Mouse (Mus musculus) yolk sac, embryonic 10.5 days (tissue): ENCODE results near the gene Syne3.

Source experiments
- DNase-seq: peaks from one replicate; pipeline ENCODE4 v3.0.0-alpha.2; 2017; ENCODE audit warnings: low spot score

The Syne3 gene

DNA sequence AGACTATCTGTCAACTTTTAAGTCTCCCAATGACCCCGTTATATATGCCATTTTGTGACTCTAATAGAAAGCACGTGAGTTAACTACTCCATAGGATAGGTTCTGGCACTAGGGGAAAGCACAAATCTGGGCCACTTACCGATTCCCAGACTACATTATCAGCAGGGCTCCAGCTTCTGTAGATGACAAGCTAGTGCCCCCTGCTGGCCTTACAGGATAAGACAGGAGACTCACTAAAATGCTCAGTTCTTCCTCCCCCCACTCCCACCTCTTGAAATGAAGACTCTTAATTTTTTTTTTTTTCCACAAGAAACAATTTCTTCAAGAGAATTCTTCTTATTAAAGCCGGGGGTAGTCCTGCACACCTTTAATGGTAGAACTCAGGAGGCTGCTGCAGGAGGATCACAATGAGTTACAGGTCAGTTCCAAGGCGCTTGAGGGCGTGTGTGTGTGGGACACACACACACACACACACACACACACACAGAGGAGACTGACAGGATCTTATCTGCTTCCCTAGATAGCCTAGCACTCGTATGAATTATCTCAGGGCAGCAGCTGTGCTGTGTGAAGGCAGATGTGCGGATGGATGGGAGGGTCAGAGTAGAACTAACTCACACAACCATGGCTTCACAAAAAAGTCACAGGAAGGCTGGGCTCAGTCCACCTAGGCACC lies 15.8 kb upstream of the Syne3 start:
- no peak for DNase-seq

DNA sequence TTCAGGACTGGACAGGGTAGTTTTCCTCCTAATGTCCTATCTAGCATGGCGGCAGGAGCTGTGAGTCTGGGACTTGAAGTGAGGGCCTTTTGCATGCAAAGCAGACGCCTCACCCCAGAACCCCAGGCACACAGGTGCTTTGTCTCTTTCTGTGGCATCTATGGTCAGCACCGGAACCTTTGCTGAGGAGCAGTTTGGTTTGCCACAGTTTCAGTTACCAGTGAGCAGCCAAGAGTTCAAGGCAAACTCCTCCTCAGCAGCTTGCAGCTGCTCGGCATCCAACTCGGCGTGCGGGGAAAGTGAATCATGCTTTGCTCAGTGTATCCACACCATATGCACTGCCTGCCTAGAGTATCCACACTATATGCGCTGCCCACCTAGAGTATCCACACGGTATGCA lies 13.2 kb upstream of the Syne3 start:
- no peak for DNase-seq

DNA sequence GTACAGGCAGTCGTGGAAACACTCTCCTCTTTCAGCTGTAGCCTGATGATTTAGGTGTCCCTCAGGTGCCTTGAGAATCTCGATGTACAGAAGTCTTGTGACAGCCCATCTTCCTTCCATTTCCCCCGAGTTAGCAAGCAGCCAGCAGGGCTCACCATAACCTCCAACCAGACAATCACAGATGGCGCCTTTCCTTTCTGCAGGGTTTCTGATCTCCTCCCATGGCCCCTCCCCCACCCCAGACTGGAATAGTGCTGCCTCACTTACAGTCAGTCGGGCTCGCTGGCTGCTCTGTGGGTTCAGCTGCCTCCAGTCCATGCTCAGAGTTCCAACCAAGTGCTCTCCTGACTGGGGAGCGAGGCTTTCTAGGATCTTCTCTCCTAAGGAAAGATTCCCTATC lies 12.5 kb upstream of the Syne3 start:
- DNase-seq: no peak

DNA sequence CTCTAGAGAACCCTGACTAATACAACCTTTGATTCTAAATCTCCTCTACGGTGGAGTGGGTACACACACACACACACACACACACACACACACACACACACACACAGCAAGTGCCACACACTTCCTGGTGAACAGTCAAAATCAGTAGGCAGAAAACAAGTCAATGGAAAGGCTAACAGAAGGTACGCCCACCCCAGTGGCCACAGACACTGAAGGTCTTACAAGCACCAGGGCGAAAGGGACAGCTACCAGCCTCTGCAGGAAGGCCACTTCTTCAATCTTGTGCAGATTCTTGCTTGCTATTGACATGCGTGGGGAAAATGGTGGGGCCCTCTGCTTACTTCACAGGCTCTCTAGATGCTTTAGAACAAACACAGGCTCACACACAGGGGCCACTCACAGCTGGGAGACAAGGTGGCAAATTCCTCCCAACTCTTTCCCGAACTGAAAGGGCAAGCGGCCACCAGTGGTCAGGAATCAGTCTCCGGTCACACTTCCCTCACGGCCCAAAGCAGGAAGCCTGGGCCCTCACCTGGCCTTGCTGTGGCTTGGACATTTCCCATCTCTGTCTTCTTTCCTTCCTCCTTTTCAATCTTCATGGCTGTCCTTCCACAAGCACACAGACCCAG lies 11.9 kb upstream of the Syne3 start:
- DNase-seq: no peak

DNA sequence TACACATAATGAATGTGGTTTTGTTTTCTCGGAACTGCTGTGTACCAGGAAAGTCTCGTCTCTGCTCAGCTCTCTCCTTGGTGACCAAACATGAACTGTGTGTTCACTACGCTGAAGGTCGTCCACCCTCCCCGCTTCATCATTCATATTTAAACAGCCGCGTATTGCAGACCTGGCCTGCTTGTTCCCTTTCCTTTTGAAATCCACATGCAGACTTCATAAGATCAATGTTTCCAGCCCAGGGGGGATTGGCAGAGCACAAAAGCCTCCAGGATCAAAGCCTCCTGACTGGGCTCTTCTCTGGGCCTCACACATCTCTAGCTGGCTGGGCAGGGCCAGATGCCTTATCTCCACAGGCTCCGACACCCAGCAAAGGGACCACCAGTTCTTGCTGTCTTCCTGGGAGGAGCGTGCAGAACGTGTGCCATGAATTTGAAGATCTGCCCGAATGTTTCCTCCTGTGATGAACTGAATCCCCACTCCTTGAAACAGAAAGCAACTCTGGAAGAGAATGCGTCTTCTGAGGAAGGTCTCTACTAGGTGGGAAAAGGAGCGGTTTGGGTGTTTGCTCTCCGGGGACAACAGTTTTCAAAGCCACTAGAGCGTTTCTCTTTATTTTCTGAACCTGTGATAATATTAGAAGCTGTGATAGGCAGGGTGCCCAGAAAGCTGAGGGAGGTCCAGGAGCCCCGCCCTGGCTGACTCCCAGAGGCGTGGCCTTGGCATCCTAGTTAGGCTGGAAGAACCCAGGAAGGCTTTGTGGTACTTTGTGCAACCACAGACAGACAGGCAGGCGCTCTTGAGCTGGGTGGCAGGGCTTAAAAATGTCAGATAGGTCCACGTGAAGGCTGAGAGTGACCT lies 10.0 kb upstream of the Syne3 start:
- DNase-seq: no peak

DNA sequence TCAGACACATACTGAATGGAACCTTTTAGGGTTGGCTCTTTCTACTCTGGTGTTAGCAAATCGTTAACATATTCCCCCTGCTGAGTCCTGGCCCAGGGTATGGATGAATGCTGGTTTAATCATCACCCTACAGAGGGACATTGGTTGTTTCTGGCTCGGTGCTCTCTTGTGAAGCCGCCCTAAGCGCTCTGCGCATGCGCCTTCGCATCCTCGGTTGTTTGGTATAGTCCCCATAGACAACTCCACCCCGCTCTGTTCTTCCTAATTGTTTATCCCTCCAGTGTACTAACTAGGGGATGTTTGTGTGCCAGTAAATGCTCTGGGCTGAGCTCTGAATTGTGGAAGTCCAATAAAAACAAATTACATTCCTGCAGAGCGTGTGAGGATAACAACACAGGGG lies 7.0 kb upstream of the Syne3 start:
- no peak for DNase-seq

DNA sequence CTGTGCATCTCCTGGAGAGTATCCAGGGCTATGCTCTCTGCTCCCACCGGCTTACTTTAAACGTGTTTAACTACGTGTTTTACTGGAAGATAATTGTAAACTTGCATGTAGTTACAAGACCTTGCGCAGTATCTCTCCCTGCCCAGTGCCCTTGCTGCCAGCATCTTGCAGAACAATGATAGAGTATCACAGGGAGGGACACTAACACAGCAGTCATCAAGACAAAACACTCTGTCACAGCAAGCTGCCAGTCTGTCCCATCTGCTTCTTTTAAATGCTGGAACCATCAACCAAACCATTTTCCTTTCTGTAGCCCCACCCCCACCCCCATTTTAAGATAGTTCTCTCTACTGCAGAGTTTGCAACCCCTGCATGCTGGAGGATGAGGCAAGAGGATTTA lies 6.6 kb upstream of the Syne3 start:
- DNase-seq: no peak

DNA sequence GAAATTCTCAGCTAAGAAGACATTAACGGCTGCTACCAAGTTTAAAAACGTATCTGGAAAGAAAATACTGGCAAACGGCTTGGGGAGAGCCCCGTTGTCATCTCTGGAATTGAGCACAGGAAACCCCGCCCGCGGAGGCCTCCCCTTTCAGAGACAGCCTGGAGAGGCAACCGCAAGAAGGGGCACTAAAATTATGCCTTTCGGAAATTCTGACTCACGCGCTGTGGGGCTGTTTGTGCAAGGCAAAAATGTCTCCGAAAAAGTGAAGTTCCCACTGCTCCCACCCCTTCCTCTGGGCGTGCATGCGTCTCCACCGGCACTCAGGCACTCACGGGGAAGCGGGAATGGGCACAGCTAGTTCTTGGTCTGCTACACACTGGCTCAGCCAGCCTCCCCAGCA lies 3.5 kb upstream of the Syne3 start:
- DNase-seq: no peak

DNA sequence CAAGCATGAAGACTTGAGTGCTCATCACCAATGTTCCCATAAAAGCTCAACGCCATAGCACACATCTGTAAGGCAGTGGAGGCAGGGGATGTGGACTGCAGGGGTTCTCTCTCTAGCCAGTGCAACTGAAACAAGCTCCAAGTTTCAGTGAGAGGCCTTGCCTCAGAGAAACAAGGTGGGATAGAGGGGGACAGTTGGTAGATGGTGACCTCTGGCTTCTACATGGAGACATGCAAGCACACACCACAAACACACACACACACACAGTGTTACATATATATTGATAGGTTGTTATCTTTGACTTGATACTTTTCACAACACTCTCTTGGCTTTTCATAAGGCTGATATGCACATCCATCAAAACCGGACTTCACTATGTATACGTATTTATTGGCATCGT lies 2.7 kb upstream of the Syne3 start:
- DNase-seq: no peak

DNA sequence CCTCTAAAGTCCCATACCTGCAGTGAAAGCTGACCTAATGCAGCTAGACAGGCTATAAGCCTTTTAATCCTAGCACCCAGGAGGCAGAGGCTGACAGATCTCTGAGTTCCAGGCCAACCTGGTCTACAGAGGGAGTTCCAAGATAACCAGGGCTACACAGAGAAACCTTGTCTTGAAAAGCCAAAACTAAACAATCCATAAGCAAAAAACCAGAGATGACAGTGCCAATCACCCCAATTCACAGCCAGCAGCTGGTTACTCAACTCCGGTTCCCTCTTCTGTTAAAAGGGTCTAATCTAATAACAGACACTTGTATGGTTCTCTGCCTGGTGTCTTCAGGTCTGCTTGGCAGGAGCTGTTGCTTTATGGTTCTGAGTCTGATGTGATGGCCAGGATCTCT lies 2.0 kb upstream of the Syne3 start:
- DNase-seq: no peak

DNA sequence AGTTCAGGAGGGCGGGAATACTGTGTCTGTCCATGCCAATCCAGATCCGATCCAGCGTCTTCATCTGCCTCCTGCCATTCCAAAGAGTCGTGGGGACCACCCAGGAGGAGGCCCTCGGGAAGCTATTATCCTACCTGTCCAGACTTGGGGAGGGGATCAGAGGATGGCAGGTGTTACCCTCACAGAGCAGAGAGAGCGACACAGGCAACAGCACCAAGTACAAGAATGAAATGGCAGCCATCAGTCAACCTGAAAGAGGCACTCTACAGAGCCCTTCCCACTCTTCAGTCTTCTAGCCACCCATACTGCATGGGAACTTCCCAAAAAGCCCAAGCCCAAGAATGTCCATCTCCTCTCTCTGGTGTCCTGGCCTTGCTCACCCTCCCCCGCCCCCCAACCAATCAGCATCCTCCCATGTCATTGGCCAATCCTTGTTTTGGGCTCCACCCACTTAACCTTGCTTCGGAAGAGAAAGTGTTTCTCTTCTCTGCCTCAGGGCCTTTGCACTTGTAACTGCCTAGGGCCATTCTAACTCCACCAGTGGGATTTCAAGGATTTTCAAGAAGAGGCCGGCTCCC lies 693 bp upstream of the Syne3 start:
- DNase-seq: no peak

DNA sequence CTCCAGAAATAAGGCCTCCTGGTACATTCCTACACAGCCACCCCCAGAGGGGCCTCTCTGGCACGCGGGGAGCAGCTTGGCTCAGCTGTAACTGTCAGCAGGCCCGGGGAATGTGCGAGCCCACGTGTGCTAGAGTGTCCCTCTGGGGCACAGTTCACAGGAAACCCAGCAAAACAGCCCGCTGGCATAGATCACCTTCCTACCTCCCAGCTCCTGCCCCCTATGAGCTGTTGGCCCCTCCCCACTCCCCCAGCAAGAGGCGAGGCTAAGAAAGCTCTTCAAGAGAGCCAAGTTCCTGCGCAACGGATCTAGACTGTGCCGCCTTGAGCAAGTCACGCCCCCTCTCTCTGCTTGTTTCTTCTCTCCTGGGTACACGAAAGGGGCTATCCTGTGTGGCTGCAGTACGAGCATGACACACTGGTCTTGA lies 844 bp downstream of the Syne3 start:
- DNase-seq: no peak

DNA sequence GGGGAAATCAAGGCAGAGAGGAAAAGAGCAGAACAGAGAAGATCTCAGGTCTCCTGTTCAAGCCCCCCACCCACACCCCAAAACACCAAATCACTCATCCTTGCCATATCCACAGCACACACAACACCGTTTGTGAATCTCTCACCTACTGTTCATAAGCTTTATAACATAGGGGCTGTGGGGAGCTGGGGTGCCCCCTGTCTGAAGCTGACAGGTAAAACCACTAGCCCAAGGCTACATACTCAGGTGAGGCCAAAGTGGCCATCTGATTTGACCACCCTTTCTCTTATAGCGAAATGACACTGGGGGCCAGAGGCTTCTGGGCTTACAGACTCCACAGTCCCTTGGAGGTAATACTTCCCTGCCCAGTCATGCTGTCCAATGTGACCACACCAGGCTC lies 1.5 kb downstream of the Syne3 start:
- DNase-seq: no peak

DNA sequence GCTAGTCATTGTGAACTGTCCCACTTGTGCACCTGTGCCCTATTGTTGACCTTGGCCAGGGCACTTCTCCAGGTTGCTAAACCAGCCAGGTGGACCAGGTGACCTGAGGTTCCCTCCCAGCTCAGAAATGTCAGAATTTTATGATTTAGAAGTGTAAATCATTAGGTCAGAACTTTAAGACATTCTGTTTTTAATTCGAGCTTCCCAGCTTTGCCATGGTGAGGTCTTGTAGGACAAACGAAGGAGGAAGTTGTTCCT lies 4.0 kb downstream of the Syne3 start:
- DNase-seq: no peak

DNA sequence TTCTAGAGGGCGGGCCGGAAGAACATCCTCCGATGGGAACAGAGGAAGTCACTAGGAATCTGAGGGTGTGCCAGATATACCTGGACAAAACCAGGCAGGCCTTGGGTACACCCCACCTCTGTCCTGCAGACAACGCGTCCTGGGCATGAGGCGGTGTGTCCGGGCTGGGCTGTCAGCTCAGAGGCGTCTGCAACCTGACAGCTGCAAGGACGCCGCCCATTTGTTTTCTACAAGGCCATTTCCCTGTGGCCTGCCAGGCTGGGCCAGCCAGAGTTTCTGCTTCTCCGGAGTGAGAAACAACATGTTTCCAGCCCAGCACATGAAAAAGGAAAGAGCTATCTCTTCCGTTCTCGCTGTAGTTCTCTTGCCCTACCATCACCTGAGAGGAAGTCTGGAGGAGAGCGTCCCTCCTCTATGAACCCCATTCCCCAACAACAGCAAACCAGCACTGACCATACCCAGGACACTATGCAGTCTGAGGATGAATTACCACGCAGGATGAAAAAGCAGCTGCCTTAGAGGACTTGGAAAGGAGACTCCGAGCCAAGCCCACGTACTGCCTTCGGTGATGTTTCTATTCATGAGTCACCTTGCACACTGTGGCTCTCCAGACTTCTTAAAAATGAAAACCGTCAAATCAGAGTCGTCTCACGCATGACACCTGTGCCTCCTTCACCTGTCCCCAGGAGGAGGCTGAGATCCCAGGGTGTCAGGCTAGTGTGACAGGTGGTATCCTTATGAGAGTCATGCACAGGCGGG lies 4.5 kb downstream of the Syne3 start:
- DNase-seq: no peak

DNA sequence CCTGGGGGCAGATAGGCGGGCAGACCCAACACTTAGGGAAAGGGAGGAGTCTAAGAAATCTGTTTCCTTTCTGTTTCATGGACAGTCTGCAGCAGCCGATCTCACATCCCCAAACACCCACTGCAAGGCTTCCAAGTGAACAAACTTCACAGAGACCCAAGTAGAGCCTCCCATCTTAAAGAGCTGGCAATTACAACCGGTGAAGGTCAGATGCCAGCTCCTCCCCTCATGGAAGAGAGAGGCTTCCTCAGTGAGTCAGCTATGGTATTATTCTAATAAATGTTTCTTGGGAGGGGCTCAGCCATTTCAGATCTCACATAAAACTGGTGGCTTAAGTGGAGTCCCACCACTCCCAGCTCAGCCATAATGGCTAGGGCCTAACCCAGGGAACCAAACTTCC lies 5.9 kb downstream of the Syne3 start:
- no peak for DNase-seq

DNA sequence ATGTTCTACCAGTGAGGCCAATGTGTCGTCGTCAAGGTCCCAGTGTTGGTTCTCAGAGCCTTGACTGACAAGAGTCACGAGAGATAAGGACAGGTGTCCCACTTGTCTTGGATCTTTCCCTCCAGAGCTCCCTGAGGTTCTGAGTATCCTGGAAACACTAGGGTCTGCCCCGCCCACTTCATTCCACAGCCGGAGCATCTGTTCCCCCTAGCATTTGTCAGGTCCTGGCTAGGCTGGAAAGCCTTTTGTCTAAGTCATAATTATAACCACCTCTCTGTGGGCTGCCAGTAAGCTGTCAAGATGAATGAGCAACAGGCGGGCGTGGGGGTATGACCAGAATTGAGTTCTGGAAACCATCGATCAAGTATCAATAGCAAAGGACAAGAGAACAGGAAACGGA lies 6.5 kb downstream of the Syne3 start:
- no peak for DNase-seq

DNA sequence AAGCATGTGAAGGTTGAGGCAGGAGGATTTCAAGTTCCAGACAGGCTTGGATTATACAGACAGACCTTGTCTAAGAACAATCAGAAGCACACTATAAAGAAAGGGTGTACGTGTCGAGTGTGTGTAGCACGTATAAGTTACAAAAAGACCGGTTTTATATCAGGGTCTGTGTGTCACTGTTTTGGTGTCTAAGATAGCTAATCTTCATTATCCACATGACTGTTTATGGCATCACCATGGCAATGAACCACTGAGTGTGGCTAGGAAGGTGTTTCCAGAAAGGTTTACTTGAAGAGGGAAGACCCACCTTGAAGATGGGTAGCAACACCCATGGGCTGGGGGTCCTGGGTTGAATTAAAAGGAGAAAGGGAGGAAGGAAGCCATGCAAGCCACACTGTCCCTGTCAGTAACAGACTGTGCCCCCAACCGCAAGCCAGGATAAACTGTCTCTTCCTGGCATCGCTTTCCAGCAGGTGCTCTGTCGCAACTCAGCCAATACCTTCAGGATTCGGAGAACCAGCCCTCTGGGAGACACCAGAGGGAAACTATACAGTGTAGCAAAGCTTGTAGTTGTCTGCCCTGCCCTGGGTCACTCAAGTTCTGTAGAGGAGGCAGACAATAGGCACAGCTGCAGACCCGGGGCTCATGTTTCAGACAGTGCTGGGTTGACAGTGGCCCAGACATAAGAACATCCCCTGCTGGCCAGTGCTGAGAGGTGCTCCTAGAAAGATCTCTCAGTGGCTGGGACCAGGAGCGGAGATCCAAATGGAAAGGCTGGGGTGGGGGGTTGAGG lies 7.1 kb downstream of the Syne3 start:
- DNase-seq: no peak

DNA sequence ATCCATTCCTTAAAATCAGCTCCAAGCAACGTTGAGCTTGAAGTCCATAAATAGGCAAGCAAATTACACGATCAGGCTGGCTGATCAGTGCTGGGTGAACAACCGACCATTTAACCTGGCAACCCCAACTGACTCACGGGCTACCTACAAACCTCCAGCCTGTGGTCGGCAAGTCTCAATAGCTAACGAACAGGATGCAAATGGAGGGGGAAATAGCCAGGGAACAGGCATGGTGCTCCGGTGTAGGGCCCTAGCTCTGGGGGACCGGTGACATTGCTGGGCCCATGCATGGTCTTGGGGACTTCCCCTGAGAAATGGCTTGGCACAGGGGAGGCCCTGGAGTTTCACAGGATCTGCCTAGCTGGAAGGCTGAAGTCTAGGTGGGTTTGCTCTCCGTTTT lies 8.3 kb downstream of the Syne3 start:
- no peak for DNase-seq

DNA sequence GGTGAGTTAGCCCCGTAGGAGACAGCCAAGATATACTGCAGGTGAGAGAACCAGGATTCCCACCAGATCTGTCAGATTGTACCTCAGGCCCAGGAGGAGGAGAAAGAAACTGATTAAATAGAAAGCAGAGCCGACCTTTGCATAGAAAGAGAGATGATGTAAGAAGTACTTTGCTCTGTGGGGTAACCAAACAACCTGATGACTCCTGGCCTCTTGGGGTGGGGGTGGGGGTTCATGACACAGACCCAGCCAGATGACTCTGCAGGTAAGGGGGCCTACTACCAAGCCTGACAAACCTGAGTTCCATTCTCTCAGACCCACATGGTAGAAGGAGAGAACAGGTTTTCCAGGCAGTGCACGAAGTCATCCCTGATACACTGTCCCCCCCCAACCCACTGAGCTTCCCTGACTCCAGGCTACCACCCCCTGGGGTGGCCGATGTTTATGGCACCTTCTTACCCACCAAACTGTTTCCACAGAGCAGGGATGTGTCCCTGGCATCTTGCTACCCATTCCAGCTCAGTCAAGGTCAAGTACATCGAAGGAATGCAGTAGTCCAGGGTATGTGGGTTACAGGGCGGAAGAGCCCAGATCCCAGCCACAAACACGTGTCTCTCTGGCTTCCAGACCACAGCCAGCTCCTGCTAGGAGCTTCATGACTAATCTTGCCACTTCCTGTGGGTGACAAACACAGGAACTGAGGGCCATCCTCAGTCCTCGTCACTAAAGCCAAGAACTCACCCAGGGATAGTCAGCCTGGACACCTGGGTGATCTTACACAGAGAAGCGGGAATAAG lies 8.9 kb downstream of the Syne3 start:
- peak; percentile 62 for DNase-seq

DNA sequence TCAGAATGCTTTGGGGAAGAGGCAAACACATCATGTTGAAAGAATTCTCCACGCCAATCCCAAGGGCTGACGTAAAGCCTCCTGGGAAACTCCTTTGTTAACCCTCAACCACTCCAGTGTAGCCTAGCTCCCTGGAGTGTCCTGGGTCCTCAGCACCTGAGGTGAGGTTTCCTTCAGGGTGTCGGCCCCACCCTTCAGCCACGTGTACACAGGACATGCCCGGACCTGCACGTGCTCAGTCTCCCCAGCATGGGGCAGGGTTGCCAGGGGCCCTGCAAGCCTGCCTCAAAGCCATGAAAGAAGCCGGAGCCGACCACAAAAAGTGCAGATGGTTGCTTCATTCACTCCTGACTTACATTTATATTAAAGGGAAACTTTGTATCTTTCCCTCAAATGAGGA lies 10.4 kb downstream of the Syne3 start:
- no peak for DNase-seq
